8 mouse cellular contexts compared by ENCODE assay signal in the genomic region with DNA sequence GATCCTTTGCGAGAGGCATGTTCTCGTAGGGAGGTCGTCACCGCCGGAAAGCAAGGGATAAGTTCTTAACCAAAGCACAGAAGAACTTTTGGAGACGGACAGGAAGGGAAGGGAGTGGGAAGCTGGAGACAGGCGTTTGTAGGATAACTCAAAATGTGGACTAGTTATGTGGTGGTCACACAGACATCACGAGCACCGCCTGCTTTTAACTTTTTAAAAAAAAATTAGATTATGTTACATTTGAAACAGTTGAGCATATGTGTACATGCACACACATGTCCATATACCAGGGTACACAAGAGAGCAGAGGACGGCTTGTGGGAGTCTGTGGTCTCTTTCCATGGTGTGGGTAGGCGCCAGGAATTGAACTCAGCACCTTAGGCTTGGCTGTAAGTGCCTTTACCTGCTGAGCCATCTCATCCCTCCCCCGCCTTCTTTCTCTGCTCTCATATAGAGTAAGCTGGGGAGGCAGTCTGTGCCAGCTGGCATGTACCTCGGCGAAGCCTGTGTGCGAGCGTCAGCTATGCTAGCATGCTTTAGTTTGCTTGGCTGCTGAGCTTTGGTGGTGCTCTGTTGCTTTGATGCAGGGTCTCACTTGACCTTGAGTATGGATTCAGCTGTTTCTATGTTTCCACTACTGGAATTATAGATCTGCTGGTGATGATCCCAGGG. TPM values are rescaled to one million over a fixed set of nuclear protein-coding genes. Genes with fewer than 3 reads are reported as not detected.
A peak's percentile ranks its signal among the peaks of the same experiment; 100 is the strongest.
DNase-seq lines count a peak whose midpoint lies in the region; ATAC-seq and TF ChIP-seq lines count a peak whose summit lies in the region.

A gene (minus strand): TSS at position 51 of the 672 bp plus-strand sequence.

- H3K27me3 ChIP-seq in hindbrain, embryonic 15.5 days, result no peaks in the 10 kb centered on the region

- no peak within 1 kb of the TSS for H3K4me2 ChIP-seq in hindbrain, embryonic 15.5 days

- TF ChIP-seq CTCF in layer of hippocampus, adult 2 months (conservative IDR thresholded peaks at IDR 0.05), result no peak

- WGBS in hindbrain, embryonic 15.5 days, result 90% methylated on average over 16 of the region's 16 CpGs

- no peak within 1 kb of the TSS for H3K27ac ChIP-seq in layer of hippocampus, adult 2 months
- H3K27ac ChIP-seq in hindbrain, embryonic 15.5 days (replicated peaks), result no peak within 1 kb of the TSS

- H3K9ac ChIP-seq in hindbrain, embryonic 15.5 days, result no peak within 1 kb of the TSS

- peaks cover 18% of the 10 kb centered on the region for H3K4me1 ChIP-seq in hindbrain, embryonic 15.5 days (replicated peaks)

- no peak within 1 kb of the TSS for H3K4me3 ChIP-seq in layer of hippocampus, adult 2 months
- no peak within 1 kb of the TSS for H3K4me3 ChIP-seq in hindbrain, embryonic 15.5 days

- ATAC-seq in hindbrain, embryonic 15.5 days (ENCODE audit: low FRiP score, low read depth), result no peak
- ATAC-seq in megakaryocyte, adult 5-6 weeks (ENCODE audit: poor library complexity, severe bottlenecking), result no peak

- no peaks in the 10 kb centered on the region for H3K9me3 ChIP-seq in hindbrain, embryonic 15.5 days

- peak in 1 of 2 experiments; percentile 18 for DNase-seq in layer of hippocampus, adult 2 months (ENCODE audit: low spot score in 2 of 2)
- DNase-seq in layer of hippocampus, adult 11-12 months (ENCODE audit: low spot score), result no peak
- no peak for DNase-seq in adrenal gland, postnatal 14 days
- DNase-seq in gastrocnemius, adult 18-20 months (ENCODE audit: low spot score), result no peak
- no peak for DNase-seq in adipocyte (ENCODE audit: low spot score)
- DNase-seq in cerebellum, adult 9-10 months, result no peak

- no peaks in the 10 kb centered on the region for H3K36me3 ChIP-seq in hindbrain, embryonic 15.5 days

RNA-seq across cellular contexts. Expression of the gene that starts here (rescaled TPM):
- 10 to 100 TPM; 25.5 to 28.0 TPM for total RNA-seq in layer of hippocampus, adult 2 months (2021)
- total RNA-seq in adrenal gland, postnatal 14 days (2021), result 51.1 and 57.4 TPM in 2 replicates
- total RNA-seq in gastrocnemius, adult 18-20 months (2021), result 10 to 100 TPM; 16.1 to 23.6 TPM
- 154 and 187 TPM in 2 replicates for polyA plus RNA-seq in hindbrain, embryonic 15.5 days (2015; fragmentation: Nextera tagmentation; extraction: Ambion mirVana)
- 188 and 220 TPM in 2 replicates for total RNA-seq in megakaryocyte, adult 5-6 weeks (2015)
- 116 and 127 TPM in 2 replicates for total RNA-seq in megakaryocyte, adult 5-6 weeks (2017)
